Mouse (Mus musculus): Measurements from ENCODE around the gene Oard1. TPM values are rescaled to one million over a fixed set of nuclear protein-coding genes. Genes with fewer than 3 reads are reported as not detected.
A peak's percentile ranks its signal among the peaks of the same experiment; 100 is the strongest.

The Oard1 gene
- polyA plus RNA-seq (2011; ENCODE audit: insufficient read depth, insufficient read length, low read depth, missing spikeins): 76.1 and 87.3 TPM in 2 replicates

DNA sequence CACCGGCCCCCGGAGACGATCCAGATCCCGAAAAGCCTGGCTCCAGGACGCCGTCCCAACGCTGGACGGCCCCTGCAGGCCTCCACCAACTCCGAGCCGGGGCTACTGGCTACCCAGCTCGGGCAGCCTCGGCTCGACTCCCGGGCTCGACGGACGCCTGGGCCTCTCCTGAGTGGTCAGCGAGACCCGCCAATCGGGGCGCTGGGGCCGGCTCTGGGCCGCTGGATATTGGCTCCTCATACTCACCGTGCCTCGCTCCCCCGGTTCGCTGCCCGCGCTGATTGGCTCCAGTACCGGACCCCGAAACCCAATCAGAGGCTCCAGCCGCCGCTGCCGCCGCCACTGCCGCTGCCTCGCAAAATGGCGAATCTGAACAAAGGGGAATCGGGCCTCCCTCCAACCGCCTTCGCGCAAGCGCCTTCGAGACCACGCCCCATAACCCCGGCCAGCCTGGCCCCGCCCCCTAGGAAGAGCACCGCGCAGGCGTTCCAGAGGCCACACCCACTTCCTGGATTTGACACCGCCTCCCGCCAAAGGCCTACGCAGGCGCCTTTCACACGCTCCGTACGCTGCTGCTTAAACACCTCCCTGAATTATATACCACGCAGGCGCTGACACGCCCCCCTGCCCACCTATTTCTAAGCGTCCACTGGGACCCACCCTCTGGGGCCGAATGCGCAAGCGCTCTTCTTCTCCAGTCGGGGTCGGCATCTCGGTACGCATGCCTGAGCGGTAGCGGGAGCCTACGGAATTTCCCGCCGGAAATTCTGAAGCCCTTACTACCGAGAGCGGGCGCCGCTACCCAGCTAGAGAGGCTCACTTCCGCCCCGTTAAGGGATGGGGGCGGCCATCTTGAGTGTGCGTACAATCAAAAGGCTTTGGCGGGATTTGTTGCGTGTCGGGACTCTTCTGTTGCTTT lies at the start of gene Oard1, which contains the start of gene Nfya:
Oard1 (plus strand) TSS at position 635 of the 919 bp plus-strand sequence.
Nfya (minus strand) TSS at position 527 of the 919 bp plus-strand sequence.
- Histone ChIP-seq H3K4me3 (ENCODE audit: low read depth, low read length) (peak within 1 kb of the TSS; percentile 98), H3K36me3 (ENCODE audit: control insufficient read depth, insufficient read depth, low read length, poor library complexity, severe bottlenecking) (peaks cover 24% of the 10 kb centered on the region), H3K27me3 (ENCODE audit: control insufficient read depth, insufficient read depth, low read length, poor library complexity, severe bottlenecking) (no peaks in the 10 kb centered on the region), H3K27ac (ENCODE audit: insufficient read depth, low read length) (peak within 1 kb of the TSS; percentile 95), H3K9me3 (replicated peaks; ENCODE audit: control insufficient read depth, insufficient read depth, low read length, poor library complexity, severe bottlenecking) (no peaks in the 10 kb centered on the region), H3K4me1 (ENCODE audit: control insufficient read depth, insufficient read depth, low read length) (peaks cover 2% of the 10 kb centered on the region), H3K9ac (ENCODE audit: low read depth, poor library complexity, severe bottlenecking) (peak within 1 kb of the TSS; percentile 98)
- TF ChIP-seq EP300 (IDR thresholded peaks at IDR 0.05; ENCODE audit: insufficient read depth, low read depth, low read length) (no peak), POLR2A (IDR thresholded peaks at IDR 0.05; ENCODE audit: insufficient read depth, low read length) (no peak), CTCF (IDR thresholded peaks at IDR 0.05; ENCODE audit: low read depth, low read length) (no peak)

DNA sequence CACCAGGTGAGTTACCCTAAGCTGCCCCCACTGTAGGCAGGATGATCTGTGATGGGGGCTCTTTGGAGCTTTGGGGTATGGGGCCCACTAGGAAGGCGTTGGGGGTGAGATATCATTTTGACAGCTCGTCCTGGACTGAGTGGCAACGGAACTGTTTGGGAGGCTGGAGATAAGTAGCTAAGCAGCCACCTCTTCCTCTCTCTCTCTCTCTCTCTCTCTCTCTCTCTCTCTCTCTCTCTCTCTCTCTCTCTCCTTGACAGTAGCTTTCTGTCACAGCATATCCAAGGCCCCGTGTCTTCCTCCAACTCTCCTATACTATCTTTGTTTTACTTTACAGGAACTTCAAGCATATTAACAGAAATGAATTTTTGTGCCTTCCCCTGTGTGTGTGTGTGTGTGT lies 49.4 kb upstream of the Oard1 start:
- Histone ChIP-seq H3K36me3 (ENCODE audit: control insufficient read depth, insufficient read depth, low read length, poor library complexity, severe bottlenecking) (no peaks in the 10 kb centered on the region), H3K4me1 (ENCODE audit: control insufficient read depth, insufficient read depth, low read length) (no peaks in the 10 kb centered on the region), H3K27me3 (ENCODE audit: control insufficient read depth, insufficient read depth, low read length, poor library complexity, severe bottlenecking) (no peaks in the 10 kb centered on the region), H3K9ac (ENCODE audit: low read depth, poor library complexity, severe bottlenecking) (no peak overlapping the region), H3K9me3 (replicated peaks; ENCODE audit: control insufficient read depth, insufficient read depth, low read length, poor library complexity, severe bottlenecking) (no peaks in the 10 kb centered on the region), H3K27ac (ENCODE audit: insufficient read depth, low read length) (no peak overlapping the region), H3K4me3 (ENCODE audit: low read depth, low read length) (no peak overlapping the region)
- no peak for TF ChIP-seq POLR2A (IDR thresholded peaks at IDR 0.05; ENCODE audit: insufficient read depth, low read length)

DNA sequence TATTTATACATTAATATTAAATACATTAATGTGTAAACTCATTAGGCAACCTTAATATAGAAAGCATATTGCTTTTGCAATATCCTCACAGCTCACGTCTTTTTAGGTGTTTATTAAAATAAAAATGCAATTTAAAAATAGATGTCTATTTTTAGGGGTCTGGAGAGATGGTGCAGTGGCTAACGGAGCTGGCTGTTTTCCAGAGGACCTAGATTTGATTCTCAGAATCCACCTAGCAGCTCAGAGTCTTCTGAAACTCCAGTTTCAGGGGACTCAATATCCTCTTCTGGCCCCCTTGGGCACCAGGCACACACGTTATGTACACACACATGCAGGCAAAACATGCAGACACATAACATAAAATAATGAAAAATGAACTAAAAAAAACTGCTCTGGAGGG lies 47.5 kb upstream of the Oard1 start:
- Histone ChIP-seq H3K36me3 (ENCODE audit: control insufficient read depth, insufficient read depth, low read length, poor library complexity, severe bottlenecking) (no peaks in the 10 kb centered on the region), H3K4me3 (ENCODE audit: low read depth, low read length) (no peak overlapping the region), H3K4me1 (ENCODE audit: control insufficient read depth, insufficient read depth, low read length) (no peaks in the 10 kb centered on the region), H3K27ac (ENCODE audit: insufficient read depth, low read length) (no peak overlapping the region), H3K27me3 (ENCODE audit: control insufficient read depth, insufficient read depth, low read length, poor library complexity, severe bottlenecking) (no peaks in the 10 kb centered on the region), H3K9me3 (replicated peaks; ENCODE audit: control insufficient read depth, insufficient read depth, low read length, poor library complexity, severe bottlenecking) (no peaks in the 10 kb centered on the region), H3K9ac (ENCODE audit: low read depth, poor library complexity, severe bottlenecking) (no peak overlapping the region)
- TF ChIP-seq CTCF (IDR thresholded peaks at IDR 0.05; ENCODE audit: low read depth, low read length) (no peak), POLR2A (IDR thresholded peaks at IDR 0.05; ENCODE audit: insufficient read depth, low read length) (no peak), EP300 (IDR thresholded peaks at IDR 0.05; ENCODE audit: insufficient read depth, low read depth, low read length) (no peak)

DNA sequence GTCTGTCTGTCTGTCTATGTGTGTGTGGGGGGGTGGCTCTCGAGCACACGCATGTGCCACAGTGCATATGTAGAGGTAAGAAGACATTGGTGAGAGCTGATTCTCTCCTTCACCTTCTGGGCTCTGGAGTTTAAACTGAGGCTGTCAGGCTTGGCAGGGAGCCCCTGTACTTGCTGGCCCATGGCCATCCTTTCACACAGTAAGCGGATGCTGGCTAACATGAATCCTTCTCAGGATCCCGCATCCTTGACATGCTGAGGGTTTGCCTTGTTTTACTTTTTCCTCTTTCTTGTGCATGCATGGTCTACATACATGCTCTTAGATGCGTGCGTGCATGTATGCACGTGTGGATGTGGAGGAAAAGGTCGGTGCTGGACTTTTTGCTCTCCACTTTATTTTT lies 46.8 kb upstream of the Oard1 start:
- Histone ChIP-seq H3K27ac (ENCODE audit: insufficient read depth, low read length) (no peak overlapping the region), H3K4me1 (ENCODE audit: control insufficient read depth, insufficient read depth, low read length) (no peaks in the 10 kb centered on the region), H3K4me3 (ENCODE audit: low read depth, low read length) (no peak overlapping the region), H3K9me3 (replicated peaks; ENCODE audit: control insufficient read depth, insufficient read depth, low read length, poor library complexity, severe bottlenecking) (no peaks in the 10 kb centered on the region), H3K9ac (ENCODE audit: low read depth, poor library complexity, severe bottlenecking) (no peak overlapping the region), H3K27me3 (ENCODE audit: control insufficient read depth, insufficient read depth, low read length, poor library complexity, severe bottlenecking) (no peaks in the 10 kb centered on the region), H3K36me3 (ENCODE audit: control insufficient read depth, insufficient read depth, low read length, poor library complexity, severe bottlenecking) (no peaks in the 10 kb centered on the region)
- TF ChIP-seq CTCF (IDR thresholded peaks at IDR 0.05; ENCODE audit: low read depth, low read length): no peak
- TF ChIP-seq POLR2A (IDR thresholded peaks at IDR 0.05; ENCODE audit: insufficient read depth, low read length): no peak
- TF ChIP-seq EP300 (IDR thresholded peaks at IDR 0.05; ENCODE audit: insufficient read depth, low read depth, low read length): no peak

DNA sequence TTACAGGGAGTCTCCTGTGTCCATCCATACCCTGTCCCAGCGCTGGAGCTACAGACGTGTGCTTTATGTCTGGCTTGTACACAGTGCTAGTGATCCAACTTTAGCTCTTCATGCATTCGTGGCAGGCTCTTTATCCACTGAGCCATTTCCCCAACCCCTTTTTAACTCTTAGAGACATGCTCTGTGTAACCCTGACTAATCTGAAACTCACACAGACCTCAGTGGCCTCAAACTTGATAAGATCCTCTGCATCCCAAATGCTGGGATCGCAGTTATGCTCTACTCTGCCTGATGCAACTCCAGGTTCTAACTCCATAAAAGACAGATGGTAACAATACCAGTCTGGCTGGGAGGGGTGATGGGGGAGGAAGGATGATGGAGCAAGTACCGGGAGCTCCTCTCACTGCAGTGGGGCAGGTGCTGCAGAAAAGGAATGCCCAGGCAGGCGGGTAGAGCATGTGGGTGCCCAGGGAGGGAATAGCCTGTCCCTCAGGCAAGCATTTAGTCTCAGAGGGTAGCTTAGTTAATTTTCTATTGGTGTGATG lies 46.3 kb upstream of the Oard1 start:
- H3K27me3 ChIP-seq (ENCODE audit: control insufficient read depth, insufficient read depth, low read length, poor library complexity, severe bottlenecking): no peaks in the 10 kb centered on the region
- H3K36me3 ChIP-seq (ENCODE audit: control insufficient read depth, insufficient read depth, low read length, poor library complexity, severe bottlenecking): no peaks in the 10 kb centered on the region
- H3K4me3 ChIP-seq (ENCODE audit: low read depth, low read length): no peak overlapping the region
- H3K27ac ChIP-seq (ENCODE audit: insufficient read depth, low read length): no peak overlapping the region
- TF ChIP-seq CTCF (IDR thresholded peaks at IDR 0.05; ENCODE audit: low read depth, low read length) (no peak), EP300 (IDR thresholded peaks at IDR 0.05; ENCODE audit: insufficient read depth, low read depth, low read length) (no peak), POLR2A (IDR thresholded peaks at IDR 0.05; ENCODE audit: insufficient read depth, low read length) (no peak)
- no peak overlapping the region for H3K9ac ChIP-seq (ENCODE audit: low read depth, poor library complexity, severe bottlenecking)
- H3K9me3 ChIP-seq (replicated peaks; ENCODE audit: control insufficient read depth, insufficient read depth, low read length, poor library complexity, severe bottlenecking): no peaks in the 10 kb centered on the region
- no peaks in the 10 kb centered on the region for H3K4me1 ChIP-seq (ENCODE audit: control insufficient read depth, insufficient read depth, low read length)
